Mouse (Mus musculus): ENCODE measurements at regions not wholly inside any gene's neighbourhood (a gene's known extent, or its start where the extent isn't known, plus 50 kb on each side); places are given as distances from the start of the nearest gene placed in this dataset.

DNA sequence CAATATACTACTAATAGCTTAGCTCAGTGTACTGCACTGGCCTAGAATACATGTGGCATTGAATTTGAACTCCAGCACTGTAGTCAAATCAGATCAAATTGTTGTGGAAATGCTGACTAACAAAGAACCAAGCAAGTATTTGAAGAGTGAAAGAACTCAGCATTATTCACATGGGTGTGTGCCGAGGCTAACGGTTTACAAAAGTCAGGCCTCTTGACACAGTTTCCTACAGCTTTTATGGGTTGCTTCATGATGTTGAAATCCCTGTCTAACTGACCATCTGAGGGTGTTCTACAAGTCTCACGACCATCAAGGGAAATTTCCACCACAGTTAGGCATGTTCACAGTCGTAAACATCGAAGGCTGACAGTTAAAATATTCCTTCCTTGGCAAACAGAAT, 216.0 kb upstream of the Ptbp2 start:
- Histone ChIP-seq H3K27me3 (ENCODE audit: control insufficient read depth, insufficient read depth, low read length) (no peaks in the 10 kb centered on the region), H3K36me3 (replicated peaks; ENCODE audit: control insufficient read depth, insufficient read depth, low read depth, low read length) (no peaks in the 10 kb centered on the region), H3K27ac (replicated peaks; ENCODE audit: low read depth, low read length) (no peak overlapping the region), H3K4me2 (ENCODE audit: low read depth, low read length) (no peak overlapping the region), H3K4me3 (ENCODE audit: low read depth, low read length) (no peak overlapping the region), H3K4me1 (ENCODE audit: control insufficient read depth, insufficient read depth, low read length) (no peaks in the 10 kb centered on the region), H3K9ac (replicated peaks; ENCODE audit: low read length) (no peak overlapping the region), H3K9me3 (replicated peaks; ENCODE audit: control insufficient read depth, low read length) (no peaks in the 10 kb centered on the region)
- DNase-seq (ENCODE audit: low spot score) = no peak
- no peak for ATAC-seq (replicated peaks; ENCODE audit: insufficient number of reproducible peaks, low FRiP score, low TSS enrichment, low read depth)
- WGBS = 94% methylated on average over 5 of the region's 5 CpGs

- 67% methylated on average over 9 of the region's 9 CpGs for WGBS
- H3K27me3 ChIP-seq (ENCODE audit: control insufficient read depth, insufficient read depth, low read length) = no peaks in the 10 kb centered on the region
These were observed 212.2 kb upstream of the Ptbp2 start for GRCm38 (mm10) chr3:119996258-119996988.

DNA sequence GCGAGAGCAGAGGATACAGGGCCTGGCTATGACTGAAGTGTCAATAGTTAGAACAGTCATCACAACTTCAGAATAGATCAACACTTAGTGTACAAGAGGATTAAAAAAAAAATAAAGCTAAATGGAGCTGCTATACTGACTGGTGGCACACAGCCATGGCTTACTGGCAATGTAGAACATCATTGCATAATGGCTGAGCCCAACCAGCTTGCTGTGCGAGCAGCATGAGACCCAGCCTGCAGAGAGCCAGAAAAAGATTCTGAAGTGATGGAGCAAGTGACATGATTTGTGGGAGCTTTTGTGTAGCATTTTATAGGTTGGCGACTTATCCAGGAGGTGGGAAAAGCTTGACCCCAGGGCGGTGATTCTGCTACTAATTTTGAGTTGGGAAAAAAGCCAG, 211.5 kb upstream of the Ptbp2 start:
- WGBS = 72% methylated on average over 4 of the region's 4 CpGs
- H3K36me3 ChIP-seq (replicated peaks; ENCODE audit: control insufficient read depth, insufficient read depth, low read depth, low read length) = no peaks in the 10 kb centered on the region
- no peaks in the 10 kb centered on the region for H3K9me3 ChIP-seq (replicated peaks; ENCODE audit: control insufficient read depth, low read length)
- no peak overlapping the region for H3K4me2 ChIP-seq (ENCODE audit: low read depth, low read length)
- no peak overlapping the region for H3K27ac ChIP-seq (replicated peaks; ENCODE audit: low read depth, low read length)
- no peak overlapping the region for H3K4me3 ChIP-seq (ENCODE audit: low read depth, low read length)
- DNase-seq (ENCODE audit: low spot score) (no peak), ATAC-seq (replicated peaks; ENCODE audit: insufficient number of reproducible peaks, low FRiP score, low TSS enrichment, low read depth) (no peak)
- H3K9ac ChIP-seq (replicated peaks; ENCODE audit: low read length) = no peak overlapping the region
- no peaks in the 10 kb centered on the region for H3K27me3 ChIP-seq (ENCODE audit: control insufficient read depth, insufficient read depth, low read length)
- no peaks in the 10 kb centered on the region for H3K4me1 ChIP-seq (ENCODE audit: control insufficient read depth, insufficient read depth, low read length)

More at GRCm38 (mm10) chr3:119996258-119996988, 212.2 kb upstream of the Ptbp2 start:
- Histone ChIP-seq H3K36me3 (replicated peaks; ENCODE audit: control insufficient read depth, insufficient read depth, low read depth, low read length) (no peaks in the 10 kb centered on the region), H3K4me3 (ENCODE audit: low read depth, low read length) (no peak overlapping the region), H3K27ac (replicated peaks; ENCODE audit: low read depth, low read length) (no peak overlapping the region), H3K4me2 (ENCODE audit: low read depth, low read length) (no peak overlapping the region), H3K9me3 (replicated peaks; ENCODE audit: control insufficient read depth, low read length) (no peaks in the 10 kb centered on the region), H3K4me1 (ENCODE audit: control insufficient read depth, insufficient read depth, low read length) (no peaks in the 10 kb centered on the region), H3K9ac (replicated peaks; ENCODE audit: low read length) (no peak overlapping the region)
- no peak for ATAC-seq (replicated peaks; ENCODE audit: insufficient number of reproducible peaks, low FRiP score, low TSS enrichment, low read depth)
- DNase-seq (ENCODE audit: low spot score) = no peak

GRCm38 (mm10) chr3:119987245-119987852, 203.1 kb upstream of the Ptbp2 start:
- no peak overlapping the region for H3K4me3 ChIP-seq (ENCODE audit: low read depth, low read length)
- H3K4me1 ChIP-seq (ENCODE audit: control insufficient read depth, insufficient read depth, low read length) = no peaks in the 10 kb centered on the region
- H3K9me3 ChIP-seq (replicated peaks; ENCODE audit: control insufficient read depth, low read length) = no peaks in the 10 kb centered on the region
- H3K36me3 ChIP-seq (replicated peaks; ENCODE audit: control insufficient read depth, insufficient read depth, low read depth, low read length) = no peaks in the 10 kb centered on the region
- no peak overlapping the region for H3K4me2 ChIP-seq (ENCODE audit: low read depth, low read length)
- no peak overlapping the region for H3K9ac ChIP-seq (replicated peaks; ENCODE audit: low read length)
- H3K27ac ChIP-seq (replicated peaks; ENCODE audit: low read depth, low read length) = no peak overlapping the region
- 67% methylated on average over 3 of the region's 3 CpGs for WGBS
- ATAC-seq (replicated peaks; ENCODE audit: insufficient number of reproducible peaks, low FRiP score, low TSS enrichment, low read depth) = no peak
- H3K27me3 ChIP-seq (ENCODE audit: control insufficient read depth, insufficient read depth, low read length) = no peaks in the 10 kb centered on the region
- DNase-seq (ENCODE audit: low spot score) = no peak

DNA sequence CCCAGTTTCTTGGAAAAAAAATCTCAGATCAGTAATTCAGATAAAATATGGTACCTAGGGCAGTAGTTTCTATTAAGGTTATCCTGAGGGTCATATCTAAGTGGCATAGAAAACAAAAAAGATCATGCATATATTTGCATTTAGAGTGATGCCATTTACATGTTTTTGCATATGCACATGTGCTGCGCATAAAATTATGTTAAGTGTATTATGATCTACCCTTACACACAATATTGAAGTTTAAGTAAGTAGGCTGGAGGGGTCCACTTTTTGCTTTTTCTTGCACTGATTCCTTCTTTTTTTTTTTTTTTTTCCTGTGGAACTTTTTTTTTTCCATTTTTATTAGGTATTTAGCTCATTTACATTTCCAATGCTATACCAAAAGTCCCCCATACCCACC, 193.1 kb upstream of the Ptbp2 start:
- H3K27ac ChIP-seq (replicated peaks; ENCODE audit: low read depth, low read length) = no peak overlapping the region
- WGBS = 97% methylated on average over 1 of the region's 1 CpGs
- ATAC-seq (replicated peaks; ENCODE audit: insufficient number of reproducible peaks, low FRiP score, low TSS enrichment, low read depth) = no peak
- H3K4me2 ChIP-seq (ENCODE audit: low read depth, low read length) = no peak overlapping the region
- H3K9ac ChIP-seq (replicated peaks; ENCODE audit: low read length) = no peak overlapping the region
- H3K36me3 ChIP-seq (replicated peaks; ENCODE audit: control insufficient read depth, insufficient read depth, low read depth, low read length) = no peaks in the 10 kb centered on the region
- H3K4me1 ChIP-seq (ENCODE audit: control insufficient read depth, insufficient read depth, low read length) = no peaks in the 10 kb centered on the region
- no peaks in the 10 kb centered on the region for H3K9me3 ChIP-seq (replicated peaks; ENCODE audit: control insufficient read depth, low read length)
- no peak for DNase-seq (ENCODE audit: low spot score)
- no peaks in the 10 kb centered on the region for H3K27me3 ChIP-seq (ENCODE audit: control insufficient read depth, insufficient read depth, low read length)
- H3K4me3 ChIP-seq (ENCODE audit: low read depth, low read length) = no peak overlapping the region

DNA sequence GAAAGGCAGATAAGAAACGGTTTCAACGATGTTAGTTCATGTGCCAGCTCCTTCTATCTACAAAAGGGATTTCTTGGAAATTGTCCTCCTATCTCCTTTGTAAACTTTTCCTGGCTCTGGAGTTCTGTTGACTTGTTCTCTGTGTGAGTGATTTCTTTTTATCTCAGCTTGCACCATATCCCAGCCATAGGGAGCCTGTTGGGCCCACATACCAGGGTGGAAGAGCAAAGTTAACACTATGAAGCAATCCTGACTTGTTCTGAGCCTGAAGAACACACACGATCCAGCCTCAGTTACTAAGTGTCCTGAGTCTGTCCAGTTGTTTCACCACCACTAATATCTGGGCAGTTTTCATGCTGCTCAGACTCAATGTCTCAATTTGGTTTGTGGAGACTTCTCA, 192.1 kb upstream of the Ptbp2 start:
- 88% methylated on average over 3 of the region's 3 CpGs for WGBS
- Histone ChIP-seq H3K27ac (replicated peaks; ENCODE audit: low read depth, low read length) (no peak overlapping the region), H3K9ac (replicated peaks; ENCODE audit: low read length) (no peak overlapping the region), H3K9me3 (replicated peaks; ENCODE audit: control insufficient read depth, low read length) (no peaks in the 10 kb centered on the region), H3K27me3 (ENCODE audit: control insufficient read depth, insufficient read depth, low read length) (no peaks in the 10 kb centered on the region), H3K36me3 (replicated peaks; ENCODE audit: control insufficient read depth, insufficient read depth, low read depth, low read length) (no peaks in the 10 kb centered on the region), H3K4me3 (ENCODE audit: low read depth, low read length) (no peak overlapping the region), H3K4me1 (ENCODE audit: control insufficient read depth, insufficient read depth, low read length) (no peaks in the 10 kb centered on the region), H3K4me2 (ENCODE audit: low read depth, low read length) (no peak overlapping the region)
- ATAC-seq (replicated peaks; ENCODE audit: insufficient number of reproducible peaks, low FRiP score, low TSS enrichment, low read depth) (no peak), DNase-seq (ENCODE audit: low spot score) (no peak)

DNA sequence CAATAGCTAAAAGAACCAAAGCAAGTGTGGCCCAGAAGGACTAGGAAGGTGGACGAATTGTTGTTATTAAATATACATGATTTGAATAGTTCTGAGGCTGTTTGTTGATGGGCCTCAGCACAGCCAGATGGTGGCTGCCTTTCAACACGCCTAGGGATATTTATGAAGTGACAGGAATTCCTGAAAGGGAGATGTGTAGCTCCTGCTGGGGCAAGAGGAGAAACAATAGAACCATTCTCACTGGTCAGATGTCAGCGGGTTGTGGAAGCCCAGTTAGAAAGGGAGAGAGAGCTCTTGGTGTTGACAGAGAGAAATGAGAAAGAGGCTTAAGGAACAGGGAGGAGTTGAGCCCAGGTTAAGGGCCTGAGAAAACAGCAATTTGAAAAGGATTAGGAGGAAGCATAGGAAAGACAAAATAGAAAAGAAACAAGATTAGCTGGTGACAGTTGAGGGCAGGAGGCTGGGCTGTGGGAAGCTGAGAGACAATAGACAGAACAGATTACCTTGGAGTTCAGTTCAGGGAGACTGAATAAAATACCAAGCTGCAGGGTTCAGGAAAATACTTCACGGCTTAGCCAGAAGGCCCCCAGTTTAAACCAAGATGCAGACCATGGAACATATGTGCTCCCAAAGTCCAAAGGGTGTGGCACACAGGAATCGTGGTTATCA, 174.7 kb upstream of the Ptbp2 start:
- ATAC-seq (replicated peaks; ENCODE audit: insufficient number of reproducible peaks, low FRiP score, low TSS enrichment, low read depth) = 0 out of 2 replicates have a peak, but pooled peaks have one; percentile 39
- Histone ChIP-seq H3K4me3 (ENCODE audit: low read depth, low read length) (no peak overlapping the region), H3K4me2 (ENCODE audit: low read depth, low read length) (no peak overlapping the region), H3K36me3 (replicated peaks; ENCODE audit: control insufficient read depth, insufficient read depth, low read depth, low read length) (no peaks in the 10 kb centered on the region), H3K27ac (replicated peaks; ENCODE audit: low read depth, low read length) (no peak overlapping the region), H3K4me1 (ENCODE audit: control insufficient read depth, insufficient read depth, low read length) (no peaks in the 10 kb centered on the region), H3K9me3 (replicated peaks; ENCODE audit: control insufficient read depth, low read length) (no peaks in the 10 kb centered on the region), H3K9ac (replicated peaks; ENCODE audit: low read length) (no peak overlapping the region), H3K27me3 (ENCODE audit: control insufficient read depth, insufficient read depth, low read length) (no peaks in the 10 kb centered on the region)
- WGBS = 19% methylated on average over 5 of the region's 5 CpGs
- DNase-seq (ENCODE audit: low spot score) = no peak

DNA sequence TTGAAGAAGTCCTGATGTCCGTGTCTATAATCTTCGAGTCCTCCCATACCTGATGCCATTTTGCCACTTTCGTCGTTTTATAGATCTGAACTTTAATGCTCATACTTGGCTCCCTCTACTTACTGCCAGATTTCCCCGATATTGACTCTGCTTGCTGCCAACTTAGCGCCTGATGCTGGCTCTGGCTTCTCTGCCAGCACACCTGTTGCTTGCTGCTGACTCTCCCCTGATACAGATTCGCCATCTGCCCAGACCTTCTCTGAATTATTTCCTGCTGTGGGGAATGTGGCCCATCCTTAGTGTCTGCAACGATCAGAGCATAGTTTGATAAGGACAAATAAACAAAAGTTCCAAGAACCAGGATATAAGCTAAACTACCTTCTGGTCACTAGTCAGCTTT, 173.3 kb upstream of the Ptbp2 start:
- no peaks in the 10 kb centered on the region for H3K27me3 ChIP-seq (ENCODE audit: control insufficient read depth, insufficient read depth, low read length)
- H3K4me2 ChIP-seq (ENCODE audit: low read depth, low read length) = no peak overlapping the region
- H3K27ac ChIP-seq (replicated peaks; ENCODE audit: low read depth, low read length) = no peak overlapping the region
- ATAC-seq (replicated peaks; ENCODE audit: insufficient number of reproducible peaks, low FRiP score, low TSS enrichment, low read depth) (no peak), DNase-seq (ENCODE audit: low spot score) (no peak)
- no peaks in the 10 kb centered on the region for H3K36me3 ChIP-seq (replicated peaks; ENCODE audit: control insufficient read depth, insufficient read depth, low read depth, low read length)
- H3K4me1 ChIP-seq (ENCODE audit: control insufficient read depth, insufficient read depth, low read length) = no peaks in the 10 kb centered on the region
- 84% methylated on average over 8 of the region's 8 CpGs for WGBS
- no peak overlapping the region for H3K9ac ChIP-seq (replicated peaks; ENCODE audit: low read length)
- H3K9me3 ChIP-seq (replicated peaks; ENCODE audit: control insufficient read depth, low read length) = no peaks in the 10 kb centered on the region
- no peak overlapping the region for H3K4me3 ChIP-seq (ENCODE audit: low read depth, low read length)

Measured in embryonic facial prominence, embryonic 11.5 days (tissue).